Mouse (Mus musculus) embryo, embryonic 11 days (tissue): ENCODE results near the gene Cdc42bpa.

ENCODE experiments used
- DNase-seq: peaks from one replicate; pipeline ENCODE4 v3.0.0-alpha.2; 2015

Cdc42bpa gene

DNA sequence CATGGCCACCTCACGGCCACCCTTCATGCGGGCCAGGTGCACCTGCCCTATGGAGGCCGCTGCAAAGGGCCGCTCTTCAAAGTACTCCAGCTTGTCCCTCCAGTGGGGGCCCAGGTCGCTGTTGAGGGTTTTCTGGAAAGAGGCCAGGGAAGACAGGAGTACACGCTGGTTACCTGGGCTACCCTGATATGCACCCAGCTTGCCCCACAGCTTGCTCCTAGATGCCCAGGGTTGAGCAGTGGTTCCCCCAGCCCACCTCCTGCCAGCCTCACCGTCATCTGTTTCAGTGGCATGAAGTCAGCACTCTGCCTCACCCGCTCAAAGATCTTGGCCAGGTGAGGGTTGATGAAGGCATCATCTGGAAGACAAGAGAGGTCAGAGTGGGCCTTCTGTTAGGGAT lies 209.8 kb downstream of the Cdc42bpa start:
- DNase-seq = no peak

DNA sequence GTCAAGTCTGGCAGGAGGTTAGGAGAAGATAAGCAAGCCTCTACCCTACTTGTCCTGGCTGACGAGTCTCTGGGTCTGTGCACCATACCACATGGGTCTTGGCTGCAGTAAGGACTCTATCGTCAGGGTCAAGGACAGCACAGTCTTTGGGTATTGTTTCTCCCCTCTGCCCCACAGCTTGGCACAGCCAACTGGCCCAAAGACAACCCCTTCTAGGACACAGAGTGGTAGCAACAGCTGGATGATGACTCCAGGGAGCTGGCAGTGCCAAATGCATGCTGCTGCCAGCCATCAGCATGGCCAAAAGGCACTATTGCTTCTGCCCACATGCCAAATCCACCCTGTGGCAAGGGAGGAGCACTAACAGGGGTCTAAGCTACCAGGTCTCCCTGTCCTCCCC lies 211.6 kb downstream of the Cdc42bpa start:
- DNase-seq = no peak

DNA sequence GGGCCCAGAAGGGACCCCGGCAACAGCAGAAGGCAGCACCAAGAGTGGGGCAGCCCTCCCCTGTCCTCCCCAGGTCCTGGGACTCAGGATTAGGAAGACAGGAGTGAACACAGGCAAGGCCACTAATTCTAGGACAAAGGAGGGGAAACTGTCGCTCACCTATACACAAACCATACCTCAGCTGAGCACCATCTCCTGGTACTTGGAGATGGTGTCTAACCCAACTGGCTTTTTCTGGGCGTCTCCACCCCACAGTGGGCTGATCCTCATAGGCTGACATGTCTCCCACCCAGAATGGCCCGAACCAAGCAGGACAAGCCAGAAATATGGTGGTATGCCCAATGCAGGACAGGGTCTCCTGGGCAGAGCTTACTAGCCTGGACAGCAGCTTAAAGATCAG lies 212.3 kb downstream of the Cdc42bpa start:
- DNase-seq = no peak

DNA sequence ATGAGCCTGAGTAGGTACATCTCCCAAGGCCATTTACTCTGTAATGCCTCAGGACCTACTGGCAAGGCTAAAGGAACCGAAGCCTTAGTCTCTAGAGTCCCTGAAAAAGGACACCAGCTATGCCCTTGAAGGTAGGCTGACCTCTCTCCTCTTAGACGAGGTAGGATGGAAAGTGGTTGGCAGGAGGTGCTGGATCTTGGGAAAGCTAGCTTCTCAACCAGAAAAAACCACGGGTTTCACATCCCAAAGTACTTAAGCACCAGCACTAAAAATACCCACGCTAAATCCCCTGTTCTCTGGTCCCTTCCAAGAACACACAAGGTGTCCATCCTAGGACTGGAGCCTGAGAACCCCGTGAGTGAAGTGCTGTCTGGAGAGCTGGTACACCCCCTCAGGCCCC lies 212.7 kb downstream of the Cdc42bpa start:
- no peak for DNase-seq

DNA sequence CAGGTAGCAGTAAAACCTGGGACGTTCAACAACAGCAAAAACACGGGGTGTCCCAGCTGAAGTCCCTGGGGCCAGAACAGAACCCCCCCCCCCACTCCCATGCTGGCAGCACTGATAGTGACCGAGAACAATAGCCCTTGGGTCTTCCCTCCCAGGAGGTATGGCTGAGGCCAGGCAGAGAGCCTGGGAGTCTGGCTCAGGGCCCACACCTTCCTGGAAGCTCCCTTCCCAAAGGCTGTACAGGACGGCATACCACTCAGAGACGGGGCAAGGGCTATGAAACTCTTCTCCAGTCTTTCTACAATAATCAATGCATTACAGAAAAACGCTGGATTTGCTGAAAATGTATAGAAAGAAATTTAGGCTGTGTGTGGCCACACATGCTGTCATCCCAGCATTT lies 214.4 kb downstream of the Cdc42bpa start:
- DNase-seq = no peak

DNA sequence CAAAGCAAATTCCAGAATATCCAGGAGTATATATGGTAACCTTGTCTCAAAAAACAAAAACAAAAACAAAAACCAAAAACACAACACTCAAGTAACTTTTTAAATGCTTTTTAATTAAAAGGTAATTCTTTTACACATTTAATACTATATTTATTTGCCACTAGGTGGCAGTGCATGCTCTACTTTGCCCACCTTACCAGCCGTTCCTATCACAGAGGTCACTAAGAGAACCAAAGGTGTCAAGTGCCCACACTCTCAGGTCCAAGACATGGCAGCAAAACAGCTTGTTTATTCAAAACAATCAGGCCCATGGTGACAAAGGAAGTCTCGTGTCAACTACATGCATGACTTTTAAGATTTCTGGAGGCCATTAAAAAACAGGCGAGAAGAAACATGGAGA lies 214.9 kb downstream of the Cdc42bpa start:
- peak; percentile 66 for DNase-seq

DNA sequence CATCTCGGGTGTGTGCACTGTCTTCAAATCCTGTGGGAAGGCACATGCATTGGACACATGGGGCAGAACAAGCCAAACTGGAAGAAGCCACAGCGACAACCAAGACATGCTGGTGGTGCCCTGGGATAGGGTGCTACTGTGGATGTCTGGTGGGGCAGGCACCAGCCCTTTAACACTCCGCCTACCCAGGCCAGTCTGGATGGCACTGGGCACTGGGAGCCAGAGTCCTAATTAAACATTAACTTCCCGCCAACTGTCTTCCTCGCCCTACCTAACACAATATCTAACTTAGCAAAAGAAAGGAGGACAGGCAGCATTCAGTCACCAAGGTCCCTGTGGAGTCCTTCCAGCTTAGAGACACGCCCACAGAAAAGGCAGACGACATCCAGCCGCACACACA lies 215.4 kb downstream of the Cdc42bpa start:
- no peak for DNase-seq

DNA sequence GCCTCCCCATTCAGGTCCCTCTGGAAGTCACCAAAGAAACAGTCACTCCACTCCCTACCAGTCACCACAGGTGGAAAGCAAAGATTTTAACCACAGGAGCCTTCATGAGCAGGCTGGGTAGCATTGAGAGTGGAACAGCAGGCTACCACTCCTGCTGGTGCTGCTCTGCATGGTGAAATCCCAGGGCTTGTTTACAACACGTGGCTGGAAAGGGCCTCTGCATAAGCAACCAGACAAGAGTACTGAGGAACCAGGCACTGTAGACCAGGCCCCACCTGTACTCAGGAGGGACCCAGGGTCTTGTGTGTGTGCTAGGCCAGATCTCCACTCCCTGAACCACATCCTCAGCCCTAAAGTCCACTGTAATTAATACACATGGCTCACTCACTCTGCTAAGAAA lies 216.5 kb downstream of the Cdc42bpa start:
- no peak for DNase-seq

DNA sequence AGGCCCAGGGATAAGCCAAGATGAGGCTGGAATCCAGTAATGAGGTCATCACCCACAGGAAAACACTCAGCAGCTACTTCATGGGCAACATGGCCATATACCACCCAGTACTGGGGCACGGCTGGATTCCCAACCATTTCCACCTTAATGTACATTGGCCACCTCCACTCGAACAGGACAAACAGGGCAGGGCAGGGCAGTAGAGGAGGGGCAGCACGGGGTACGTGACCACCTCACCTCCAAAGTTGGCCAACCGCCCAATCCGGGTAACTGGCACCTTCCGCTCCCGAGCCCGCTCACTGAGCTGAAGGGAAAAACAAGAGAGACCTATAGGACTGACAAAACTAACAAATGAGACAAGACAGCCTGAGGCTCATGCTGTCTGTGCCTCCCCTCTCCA lies 218.1 kb downstream of the Cdc42bpa start:
- DNase-seq = no peak

DNA sequence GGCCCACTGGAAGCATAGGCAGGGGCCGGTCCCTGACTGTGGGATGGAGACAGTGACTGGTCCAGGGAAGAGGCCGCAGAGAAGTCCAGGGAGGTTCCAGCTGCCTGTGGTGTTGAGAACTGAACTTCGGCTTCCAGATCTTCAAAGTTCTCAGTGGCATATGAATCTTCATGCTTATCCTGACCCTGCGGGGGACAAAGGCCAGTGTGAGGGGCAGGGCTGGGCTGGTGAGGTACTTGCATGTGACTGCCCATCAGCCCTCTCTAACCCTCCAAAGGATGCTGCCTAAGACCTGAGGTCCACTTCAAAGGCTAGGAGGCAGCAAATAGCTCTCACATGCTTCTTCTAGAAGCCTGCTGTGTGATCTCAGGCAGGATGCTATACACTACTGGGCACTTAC lies 218.8 kb downstream of the Cdc42bpa start:
- DNase-seq = no peak

DNA sequence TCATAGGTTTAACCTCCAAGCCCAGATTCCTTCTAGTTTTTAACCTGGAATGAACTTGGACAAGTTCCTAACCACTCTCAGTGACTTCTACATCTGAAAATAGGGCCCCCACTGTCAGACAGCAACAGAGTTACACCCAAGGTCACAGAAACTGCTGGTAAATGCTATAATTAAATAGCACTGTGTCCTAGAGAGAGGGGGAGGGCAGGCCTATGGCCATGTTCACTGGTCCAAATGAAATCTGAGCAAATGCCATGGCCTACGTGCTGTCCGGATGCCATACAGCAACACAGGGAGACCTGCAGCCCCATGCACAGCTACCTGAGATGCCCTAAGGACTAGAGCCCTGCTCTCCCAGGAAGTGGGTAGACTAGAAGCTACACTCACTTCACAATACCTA lies 219.6 kb downstream of the Cdc42bpa start:
- no peak for DNase-seq

DNA sequence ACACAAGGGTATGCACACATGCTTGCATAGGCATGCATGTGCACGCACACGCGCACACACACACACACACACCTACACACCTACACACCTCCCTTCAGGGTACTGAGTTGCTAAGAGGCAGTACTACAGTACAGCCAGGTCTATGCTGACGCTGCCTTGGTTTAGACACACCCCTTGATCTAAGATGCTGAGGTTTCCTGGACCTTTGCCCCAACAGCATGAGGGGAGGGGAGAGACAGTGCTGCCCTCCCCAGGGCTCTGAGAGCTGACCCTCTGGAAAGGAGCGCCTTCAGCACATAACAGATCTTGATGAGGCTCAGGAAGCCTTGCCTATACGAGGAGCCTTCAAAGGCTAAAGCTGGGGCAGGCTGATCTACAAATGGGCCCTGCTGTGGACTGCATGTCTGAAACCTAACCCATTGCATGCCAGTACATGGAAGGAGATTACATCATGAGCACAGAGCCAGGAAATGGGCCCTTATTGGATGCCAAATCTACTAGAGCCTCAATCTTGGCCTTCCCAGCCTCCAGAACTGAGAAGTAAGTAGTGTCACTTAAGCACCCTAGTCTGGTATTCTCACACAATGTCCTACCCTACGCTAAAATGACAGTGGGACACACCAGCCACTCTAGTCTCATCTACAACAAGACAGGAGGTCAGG lies 221.2 kb downstream of the Cdc42bpa start:
- no peak for DNase-seq

DNA sequence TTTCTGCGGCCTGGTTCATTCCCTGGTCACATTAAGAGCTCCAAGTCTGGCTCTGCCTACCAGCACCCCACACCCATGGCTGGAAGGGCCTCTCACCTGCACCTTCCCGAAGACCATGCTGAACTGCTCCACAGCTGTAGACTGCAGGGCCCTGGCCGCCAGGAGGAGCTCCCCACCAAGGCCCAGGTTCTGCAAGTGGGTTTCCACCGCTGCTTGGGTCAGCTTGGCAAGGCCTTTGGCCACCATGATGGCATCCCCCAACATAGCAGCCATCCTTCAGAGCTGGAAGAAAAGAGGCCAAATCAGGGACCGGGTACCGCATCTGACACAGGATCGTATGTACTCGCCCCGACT lies 221.7 kb downstream of the Cdc42bpa start:
- DNase-seq = no peak

DNA sequence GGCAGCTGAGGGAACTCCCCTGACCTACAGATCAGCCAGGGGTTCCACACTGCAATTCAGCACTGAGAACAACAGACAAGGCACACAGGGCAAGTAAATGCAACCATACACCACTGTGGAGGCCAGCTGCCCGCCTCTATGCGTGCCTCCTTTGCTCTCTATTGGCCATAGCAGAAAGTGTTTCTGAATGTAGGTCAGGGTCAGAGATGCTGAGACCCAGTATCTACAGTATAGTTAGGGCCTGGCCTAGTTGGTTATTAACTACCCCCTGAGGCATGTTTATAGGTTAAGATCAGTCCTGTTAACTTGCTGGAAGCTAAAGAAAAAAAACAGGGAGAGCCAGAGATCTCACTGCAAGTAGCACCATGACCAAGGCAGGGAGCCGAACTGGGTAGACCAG lies 222.5 kb downstream of the Cdc42bpa start:
- no peak for DNase-seq

DNA sequence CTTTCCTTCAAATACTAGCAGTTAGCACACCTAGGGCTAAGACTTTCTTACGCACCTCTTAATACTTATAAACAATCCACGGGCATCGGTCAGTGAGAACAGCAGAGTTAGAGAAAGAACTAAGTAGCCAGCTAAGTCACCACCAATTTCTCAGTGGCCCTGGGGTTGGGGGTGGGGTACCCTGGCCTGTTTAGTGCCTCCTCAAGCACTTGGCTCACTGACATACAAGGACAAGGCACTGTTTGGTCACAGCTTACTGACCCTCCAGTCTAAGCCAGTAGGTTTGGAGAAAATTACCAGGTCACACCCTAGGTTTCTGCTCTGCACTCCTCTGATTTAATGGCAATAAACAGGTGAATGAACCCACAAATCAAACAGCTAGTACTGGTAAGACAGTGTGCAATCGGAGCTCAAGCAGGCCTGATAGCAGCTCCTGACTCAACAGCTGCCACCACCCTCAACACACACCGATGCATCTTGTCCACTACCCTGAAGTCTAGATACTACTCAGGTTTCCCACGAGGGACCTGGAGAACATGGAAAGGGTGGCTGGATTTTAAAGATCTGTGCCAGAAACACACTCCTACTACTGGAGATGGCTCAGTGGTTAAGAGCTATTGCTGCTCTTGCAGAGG lies 223.4 kb downstream of the Cdc42bpa start:
- no peak for DNase-seq

DNA sequence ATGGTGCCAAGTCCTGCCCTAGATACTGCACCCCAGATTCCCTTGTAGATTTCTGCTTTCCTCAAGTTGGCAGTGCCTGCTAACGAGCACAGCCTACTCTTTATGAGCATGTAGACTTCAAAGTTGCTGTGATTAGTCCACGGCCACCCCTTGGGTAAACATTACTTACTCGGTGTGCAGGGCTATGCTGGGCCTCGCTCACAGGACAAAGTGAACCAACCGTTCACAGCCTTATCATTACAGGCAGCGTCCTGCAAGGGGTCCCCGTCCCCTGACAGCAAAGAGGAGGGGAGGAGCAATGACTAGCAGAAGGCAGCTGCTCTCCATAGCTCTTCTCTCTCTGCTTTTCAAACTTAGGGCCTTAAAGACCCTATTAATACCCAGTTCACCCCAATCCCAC lies 224.5 kb downstream of the Cdc42bpa start:
- DNase-seq = no peak

DNA sequence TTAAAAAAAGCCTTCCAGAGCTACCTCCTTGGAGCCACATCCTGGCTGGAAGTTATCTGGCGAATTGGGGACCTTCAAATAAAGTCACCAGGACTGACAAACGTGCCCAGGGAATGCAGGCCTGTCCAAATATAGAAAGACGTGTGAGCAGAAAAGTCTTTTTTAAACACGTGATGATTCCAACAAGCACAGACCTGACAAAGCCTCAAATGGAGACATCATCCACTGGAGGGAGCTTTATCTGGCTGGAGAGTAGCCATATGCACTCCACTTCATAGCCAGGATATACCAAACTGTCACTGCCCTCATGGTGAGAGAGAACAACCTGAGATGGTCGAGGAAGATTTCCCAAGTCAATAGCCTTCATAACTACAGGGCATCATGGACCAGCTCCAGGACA lies 225.6 kb downstream of the Cdc42bpa start:
- DNase-seq = no peak

DNA sequence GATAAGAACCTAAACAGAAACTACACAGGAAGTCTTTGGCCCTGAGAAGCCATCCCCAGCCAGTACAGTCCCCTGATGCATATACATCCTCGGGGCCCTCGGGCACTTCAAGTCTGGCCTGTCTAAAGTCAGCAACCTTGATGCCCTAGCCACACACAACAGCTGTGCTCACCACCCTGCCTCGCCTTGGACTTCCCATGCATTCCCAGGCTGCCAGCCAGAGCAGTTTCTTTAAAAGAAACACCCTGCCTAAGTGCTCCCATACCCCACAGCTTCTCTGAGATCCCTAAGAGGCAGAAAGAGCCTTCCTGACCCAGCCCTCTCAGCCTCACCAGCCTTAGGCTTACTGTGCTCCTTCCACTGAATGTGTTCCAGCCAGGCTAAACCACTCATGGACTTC lies 226.1 kb downstream of the Cdc42bpa start:
- no peak for DNase-seq

DNA sequence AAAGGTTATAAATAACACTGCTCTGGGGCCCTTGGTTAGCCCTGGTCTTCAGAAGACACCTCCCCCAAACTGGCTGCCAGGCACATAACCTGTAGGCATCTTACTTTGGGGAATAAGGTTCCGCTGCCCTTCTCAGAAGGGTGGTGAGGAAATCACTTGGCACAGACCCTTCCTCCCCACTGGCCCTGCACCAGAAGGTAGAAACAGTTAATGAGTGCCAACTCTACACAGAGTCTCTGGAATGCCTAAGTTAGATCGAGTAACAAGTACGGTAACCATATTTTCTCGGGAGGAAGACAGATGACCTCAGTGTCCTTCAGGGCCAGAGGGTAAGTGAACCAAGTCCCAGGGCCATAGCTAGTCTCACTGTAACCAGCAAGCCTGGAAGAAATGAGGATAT lies 228.7 kb downstream of the Cdc42bpa start:
- DNase-seq = no peak

DNA sequence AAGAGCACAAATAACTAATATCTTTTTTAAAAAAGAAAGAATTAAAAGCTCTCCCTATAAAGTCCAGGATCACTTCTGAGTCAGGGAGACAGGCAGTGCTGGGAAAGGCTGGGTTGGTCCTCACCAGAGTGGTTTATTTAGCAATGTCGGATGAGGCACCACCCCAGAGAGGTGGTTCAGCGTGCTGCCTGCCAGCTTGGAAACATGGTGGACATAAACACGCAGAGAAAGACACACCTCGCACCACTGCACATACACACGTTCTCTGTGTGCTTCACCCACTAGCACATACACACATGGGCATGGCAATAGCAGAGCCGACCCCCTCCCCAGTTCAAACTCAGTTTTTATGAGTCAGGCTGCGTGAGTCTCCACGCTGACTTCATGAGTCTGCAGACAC lies 230.8 kb downstream of the Cdc42bpa start:
- DNase-seq = no peak

DNA sequence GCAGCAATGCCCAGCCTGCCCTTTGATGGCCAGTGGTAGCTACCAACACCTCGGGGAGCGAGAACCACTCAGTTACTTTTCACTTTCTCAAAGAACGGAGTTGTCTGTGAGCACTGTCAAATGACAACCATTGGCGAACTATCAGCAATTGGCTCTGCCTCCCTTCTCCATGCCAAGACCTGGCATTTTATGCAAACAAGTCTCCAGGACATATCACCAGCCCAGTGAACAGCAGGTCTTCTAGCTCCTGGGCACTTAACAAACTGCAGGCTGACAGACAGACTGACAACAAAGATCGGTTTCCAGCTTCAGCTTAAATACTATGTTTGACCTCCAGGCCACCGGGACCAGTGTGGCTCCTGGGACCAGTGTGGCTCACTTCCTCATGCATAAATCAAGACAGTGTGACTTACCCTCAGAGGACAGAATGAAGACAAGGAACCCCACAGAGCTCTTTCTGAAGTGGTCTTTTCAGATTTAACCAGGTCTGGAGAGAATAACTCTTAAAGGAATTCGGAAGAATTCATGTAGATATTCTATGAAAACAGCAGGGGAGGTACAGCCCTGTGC lies 231.5 kb downstream of the Cdc42bpa start:
- DNase-seq = no peak

DNA sequence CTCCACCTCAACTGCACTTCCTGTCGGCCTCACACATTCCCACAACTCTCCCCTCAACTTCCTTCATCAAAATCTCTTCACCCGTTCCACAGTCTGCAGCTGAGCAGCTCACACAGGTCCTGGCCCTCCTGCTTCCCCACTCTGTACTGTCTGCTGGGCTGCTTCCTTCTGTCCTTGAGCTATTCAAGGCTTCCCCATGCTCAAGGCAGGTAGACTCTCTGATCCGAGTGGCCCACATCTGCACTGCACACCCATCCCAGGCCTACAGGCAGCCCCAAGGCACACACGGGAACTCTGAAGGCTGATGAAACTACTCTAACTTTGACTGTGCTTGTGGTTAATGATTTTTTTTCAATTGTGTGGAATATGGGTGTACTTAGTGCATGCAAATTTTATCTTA lies 232.6 kb downstream of the Cdc42bpa start:
- no peak for DNase-seq

DNA sequence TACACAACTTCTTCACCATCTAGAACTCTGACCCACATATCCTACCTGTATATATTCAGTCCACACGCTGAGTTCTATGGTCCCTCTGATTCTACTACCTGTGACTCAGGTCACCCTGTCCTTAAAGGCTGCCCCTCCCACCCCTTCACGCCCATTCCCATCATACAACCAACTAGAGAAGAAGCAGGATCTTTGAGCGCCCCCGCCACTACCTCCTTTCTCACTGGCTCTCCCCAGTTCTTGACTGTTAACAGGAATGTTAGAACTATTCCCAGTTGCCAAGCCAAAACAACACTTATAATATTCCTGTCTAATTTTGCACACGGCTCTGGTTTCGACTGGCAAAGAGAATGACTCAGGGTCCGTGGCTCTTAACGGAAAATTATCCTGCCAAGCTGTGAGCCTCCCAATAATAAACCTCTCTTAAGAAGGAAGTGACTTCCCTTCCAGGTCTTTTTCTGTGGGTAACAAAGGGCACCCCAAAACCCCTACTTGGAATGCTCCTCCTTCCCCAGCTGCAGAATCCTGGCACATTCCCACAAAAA lies 233.2 kb downstream of the Cdc42bpa start:
- DNase-seq = no peak

DNA sequence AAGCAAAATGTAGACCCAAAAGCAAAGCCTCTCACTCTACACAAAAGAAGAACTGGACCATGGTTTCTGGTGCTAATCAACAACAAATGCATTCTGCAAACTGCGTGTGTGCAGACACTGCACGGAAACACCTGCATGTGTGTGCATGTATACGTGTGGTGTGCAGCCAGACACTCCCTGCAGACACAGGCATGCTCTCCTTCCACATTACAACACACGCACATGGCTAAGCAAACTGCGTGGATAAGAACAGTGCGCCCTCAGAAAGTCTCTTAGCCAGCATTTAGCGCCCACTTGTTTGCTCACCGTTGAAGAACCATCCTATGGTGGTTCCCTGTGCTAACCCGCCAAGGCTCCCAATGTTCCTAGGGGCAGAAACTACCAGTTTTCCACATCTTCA lies 233.8 kb downstream of the Cdc42bpa start:
- no peak for DNase-seq
